Mouse (Mus musculus): Measurements from ENCODE around the gene Zfp956.

DNA sequence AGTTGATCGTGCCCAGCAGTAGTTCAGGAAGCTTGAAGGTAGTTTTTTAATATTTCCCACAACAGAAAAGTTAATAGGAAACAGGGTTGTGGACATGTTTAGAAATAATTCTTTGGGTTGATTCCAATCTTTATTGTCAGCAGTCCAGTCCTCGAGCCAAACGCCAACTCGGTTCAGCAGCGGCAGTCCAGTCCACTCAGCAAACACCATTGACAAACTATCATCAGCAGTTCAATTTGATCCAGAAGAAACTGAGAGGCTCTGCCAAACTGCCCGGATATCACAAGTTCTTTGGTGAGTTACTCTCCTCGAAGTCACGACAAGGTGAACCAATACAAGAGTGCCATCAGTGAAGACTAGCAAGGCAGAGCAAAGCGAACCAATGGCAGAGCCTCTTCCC lies 42.5 kb downstream of the Zfp956 start:
- TF ChIP-seq GATA1 (IDR thresholded peaks at IDR 0.05; ENCODE audit: borderline replicate concordance, low read length) = no peak
- no peak for TF ChIP-seq FLI1 (IDR thresholded peaks at IDR 0.05; ENCODE audit: low read length)

Data from megakaryocyte, embryonic 14.5 days (primary cell).